Mouse (Mus musculus): ENCODE data around the gene Nek1.
A peak's percentile ranks its signal among the peaks of the same experiment; 100 is the strongest.

The Nek1 gene

DNA sequence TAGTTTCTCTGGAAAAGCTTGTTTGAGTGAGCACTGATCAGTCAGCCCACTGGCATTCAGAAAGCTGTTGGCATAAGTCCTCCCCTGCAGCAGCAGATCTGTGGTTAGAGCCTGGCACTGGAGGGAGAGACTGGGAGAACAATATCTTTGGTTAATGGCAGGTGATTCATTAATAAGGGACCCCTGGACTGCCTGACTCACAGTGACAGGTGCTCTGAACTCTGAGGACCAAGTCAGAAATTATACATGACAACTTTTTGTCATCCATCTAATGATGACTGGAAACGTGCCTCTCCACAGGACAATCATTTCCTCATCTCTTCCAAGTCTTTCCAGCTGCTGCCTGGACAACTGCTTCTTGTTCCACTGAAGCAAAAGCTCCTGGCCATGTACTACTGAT lies 163.4 kb downstream of the Nek1 start:
- DNase-seq (ENCODE audit: low read depth, low spot score) = no peak

DNA sequence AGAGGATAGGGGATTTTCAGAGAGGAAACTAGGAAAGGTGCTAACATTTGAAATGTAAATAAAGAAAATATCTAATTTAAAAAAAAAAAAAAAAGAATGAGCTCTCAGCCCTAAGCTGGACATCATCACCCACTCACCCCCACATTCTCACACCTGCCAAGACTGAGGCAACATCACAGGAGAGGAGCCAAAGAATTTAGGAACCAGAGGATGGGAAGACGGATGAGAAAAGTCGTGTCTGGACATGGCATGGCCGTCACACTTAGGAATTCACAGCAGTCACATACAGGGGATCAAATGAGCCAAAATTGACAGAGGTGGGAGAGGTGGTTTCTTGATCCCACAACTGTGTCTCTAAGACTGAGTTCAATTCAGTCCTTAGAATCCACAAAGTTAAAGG lies 165.5 kb downstream of the Nek1 start:
- no peak for DNase-seq (ENCODE audit: low read depth, low spot score)

DNA sequence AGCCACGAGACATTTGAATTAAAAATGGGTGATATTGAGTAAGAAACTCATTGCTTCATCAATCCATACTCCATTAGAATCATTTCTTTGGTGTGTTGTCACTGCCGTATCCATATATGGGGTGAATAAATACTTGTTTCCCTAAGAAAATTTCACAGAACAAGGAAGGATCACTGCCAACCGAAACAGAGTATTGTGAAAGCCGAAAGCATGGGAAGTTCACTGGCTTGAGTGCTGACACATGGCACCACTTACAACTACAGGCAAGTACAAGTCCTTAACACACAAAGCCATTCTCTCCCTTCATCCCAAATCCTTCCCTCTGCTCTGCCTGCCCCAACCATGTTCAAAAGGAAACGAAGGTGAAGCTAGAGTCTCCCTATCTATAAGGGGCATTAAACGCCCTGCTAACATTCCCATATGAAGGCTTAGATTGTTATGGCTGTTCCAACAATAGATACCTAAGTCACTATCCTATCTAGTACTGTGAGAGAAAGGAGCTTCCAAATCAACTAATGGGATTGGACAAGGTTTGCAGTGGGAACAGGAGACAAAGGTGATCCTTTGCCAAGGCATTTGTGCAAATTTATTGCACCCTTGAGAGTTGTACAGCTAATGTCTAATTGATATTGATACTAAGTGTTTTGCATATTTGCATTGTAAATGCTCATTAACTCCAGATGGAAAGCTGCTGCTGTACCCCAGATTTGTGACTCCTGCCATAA lies 168.6 kb downstream of the Nek1 start:
- no peak for DNase-seq (ENCODE audit: low read depth, low spot score)

DNA sequence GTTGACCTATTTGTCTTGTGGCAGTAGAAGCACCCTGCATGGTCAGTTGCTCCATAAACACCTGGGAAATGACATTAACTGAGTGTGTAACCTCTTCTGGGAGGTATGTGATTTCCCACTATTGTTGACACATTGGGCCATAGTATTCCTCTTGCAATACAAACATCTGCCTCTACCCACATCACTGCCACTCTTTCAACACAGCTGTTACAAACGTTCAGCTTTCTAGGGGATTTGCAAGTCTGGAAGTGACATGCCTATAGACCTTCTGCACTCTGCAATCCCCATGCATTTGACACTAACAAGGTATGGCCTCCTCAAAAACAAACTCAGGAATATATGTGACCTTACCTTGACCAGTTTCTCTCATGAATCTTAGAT lies 169.2 kb downstream of the Nek1 start:
- no peak for DNase-seq (ENCODE audit: low read depth, low spot score)

DNA sequence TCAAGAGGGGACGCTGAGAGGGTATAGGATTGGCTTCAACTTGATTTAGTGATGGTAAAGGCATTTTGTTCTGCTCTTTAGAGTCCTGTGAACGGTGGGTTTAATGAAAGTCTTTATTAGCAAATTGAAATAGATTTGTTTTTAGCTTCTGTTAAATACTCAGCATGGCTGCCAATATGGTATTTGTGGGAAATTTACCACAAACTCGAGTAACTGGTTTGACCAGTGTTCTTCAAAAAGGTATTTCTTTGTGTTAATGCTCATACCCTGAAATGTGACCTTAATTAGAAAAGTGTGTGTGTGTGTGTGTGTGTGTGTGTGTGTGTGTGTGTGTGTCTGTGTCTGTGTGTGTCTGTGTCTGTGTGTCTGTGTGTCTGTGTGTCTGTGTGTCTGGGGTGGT lies 178.6 kb downstream of the Nek1 start:
- DNase-seq (ENCODE audit: low read depth, low spot score) = no peak

DNA sequence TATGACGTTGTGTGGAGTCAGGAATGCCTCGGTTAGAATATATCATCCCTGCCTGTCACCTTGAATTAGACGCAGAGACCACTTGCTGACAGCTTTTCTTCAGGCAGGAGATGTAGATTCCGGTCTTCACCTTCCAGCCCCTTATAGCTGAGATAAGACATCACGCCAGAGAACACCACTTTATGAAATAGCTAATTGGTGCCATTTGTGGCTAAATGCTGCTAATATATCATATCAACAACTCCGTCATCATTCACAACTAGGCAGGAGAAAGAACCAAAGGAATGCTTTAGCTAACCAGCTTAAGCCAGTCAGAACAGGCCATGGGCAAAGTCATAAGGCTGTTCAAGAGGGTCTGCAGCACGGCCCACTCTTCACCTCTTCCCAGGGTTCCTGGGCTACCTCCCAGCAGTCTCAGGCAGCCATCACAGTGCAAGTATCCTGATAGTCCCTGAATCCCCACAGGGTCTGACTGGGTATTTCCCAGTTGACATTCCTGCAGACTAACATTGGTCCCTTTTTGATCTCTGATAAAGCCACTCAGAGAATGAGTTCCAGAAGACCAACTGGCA lies 181.0 kb downstream of the Nek1 start:
- DNase-seq (ENCODE audit: low read depth, low spot score) = peak; percentile 35

DNA sequence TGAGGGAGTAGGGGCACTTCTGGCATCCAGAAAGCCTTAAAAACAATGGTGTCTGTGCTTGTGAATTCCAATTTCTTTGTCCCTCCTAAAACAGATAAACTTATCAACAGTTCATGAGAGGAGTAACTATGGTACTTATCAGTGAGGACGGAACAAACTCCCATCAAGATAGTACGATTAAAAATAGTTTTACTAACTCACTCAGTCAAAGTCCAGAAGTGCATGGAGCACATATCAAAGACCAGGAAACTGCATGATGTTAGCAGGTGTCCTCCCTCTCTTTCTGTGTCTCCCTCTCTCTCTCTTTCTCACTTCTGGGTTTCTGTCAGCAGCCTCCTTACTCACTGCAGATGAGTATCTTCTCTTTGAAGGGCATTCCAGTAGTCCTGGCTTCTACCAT lies 182.9 kb downstream of the Nek1 start:
- DNase-seq (ENCODE audit: low read depth, low spot score) = no peak

DNA sequence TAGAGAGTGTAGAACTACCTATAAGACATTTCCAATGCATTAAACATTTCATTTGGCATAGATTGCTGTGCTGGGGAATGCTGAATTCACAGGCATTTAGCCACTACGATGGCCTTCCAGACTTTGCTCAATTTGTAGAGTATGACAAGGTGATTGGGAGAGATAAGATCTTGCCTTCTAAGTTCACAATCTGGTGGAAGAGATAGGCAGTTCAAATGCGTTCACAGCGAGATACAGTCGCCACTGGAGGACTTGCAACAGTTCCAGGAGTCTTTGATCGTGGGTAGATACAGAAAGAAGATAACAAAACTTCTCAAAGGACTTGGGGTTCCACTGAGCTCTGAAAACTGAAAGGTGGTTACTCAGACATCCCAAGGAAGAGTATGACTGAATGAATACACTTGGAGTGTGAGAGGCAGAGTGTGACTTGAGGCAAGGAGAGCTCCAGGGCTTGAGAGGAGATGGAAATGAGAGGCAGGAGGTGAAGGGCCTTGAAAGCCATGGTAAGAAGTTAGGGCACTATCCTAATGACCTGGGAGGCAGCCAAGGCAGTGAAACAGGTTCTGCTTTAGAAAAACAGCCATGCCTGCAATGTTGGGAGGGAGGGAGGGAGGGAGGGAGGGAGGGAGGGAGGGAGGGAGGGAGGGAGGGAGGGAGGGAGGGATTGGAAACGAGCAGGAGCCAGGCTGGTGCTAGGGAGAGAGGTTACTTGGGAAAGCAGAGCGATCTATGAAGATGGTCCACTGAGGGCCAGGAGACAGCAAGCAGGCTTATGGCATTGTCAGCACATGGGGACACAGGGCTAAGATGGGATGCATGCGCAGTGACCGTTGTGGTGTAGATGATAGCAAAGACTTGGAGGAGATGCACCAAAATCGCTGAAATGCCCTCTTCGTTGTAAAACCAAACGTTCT lies 184.9 kb downstream of the Nek1 start:
- DNase-seq (ENCODE audit: low read depth, low spot score) = no peak

DNA sequence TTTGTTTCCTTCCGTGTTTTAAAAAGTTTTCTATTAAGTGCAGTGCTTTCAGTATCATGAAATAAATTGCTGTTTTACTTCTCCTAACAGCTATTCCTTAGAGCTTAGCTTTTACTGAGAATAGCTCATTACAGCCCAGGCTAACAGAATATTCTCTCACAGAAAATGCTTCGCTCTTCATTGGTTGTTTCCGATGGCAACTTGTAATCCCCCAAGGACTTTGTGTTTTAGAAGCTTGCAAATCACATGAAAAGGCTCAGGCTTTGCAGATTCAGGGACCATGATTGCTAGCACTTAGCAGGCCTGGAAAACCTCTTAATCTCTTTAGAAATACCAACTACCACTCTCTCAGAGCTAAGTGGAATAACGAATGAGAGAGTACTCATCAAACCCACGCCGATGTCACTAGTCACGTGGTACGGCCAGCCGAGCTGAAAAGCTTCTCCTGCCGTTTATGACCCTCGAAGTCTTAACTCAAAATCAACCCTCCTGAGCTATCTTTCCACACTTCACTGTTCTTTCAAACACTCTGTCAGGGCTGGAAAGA lies 185.7 kb downstream of the Nek1 start:
- DNase-seq (ENCODE audit: low read depth, low spot score) = no peak
